Mouse (Mus musculus) intestine, embryonic 15.5 days (tissue): ENCODE results near the gene Olfr370. TPM values are rescaled to one million over a fixed set of nuclear protein-coding genes. Genes with fewer than 3 reads are reported as not detected.
"Not testable (repeated sequence)": the region's sequence is repeated elsewhere in the genome, so short reads cannot be mapped to it uniquely, and the experiment has no call there.

Source experiments
- ATAC-seq: fragments of 200-750 bp; cut with Nextera tagmentation; 2 replicates; pipeline ENCODE4 v1.8.0; 2017; ENCODE audit warnings: moderate TSS enrichment, moderate library complexity
- H3K27ac ChIP-seq: fragments of 300-500 bp; sonication (generic); 2 replicates; pipeline ENCODE4 v1.5.1; 2015; ENCODE audit warnings: mild to moderate bottlenecking, inconsistent platforms
- H3K27me3 ChIP-seq: fragments of 300-500 bp; sonication (generic); replicated peaks from 2 replicates; pipeline ENCODE4 v1.6.1; 2015; ENCODE audit warnings: inconsistent platforms
- H3K36me3 ChIP-seq: fragments of 300-500 bp; sonication (generic); 2 replicates; pipeline ENCODE4 v1.6.1; 2015; ENCODE audit warnings: inconsistent platforms
- H3K4me1 ChIP-seq: fragments of 300-500 bp; sonication (generic); replicated peaks from 2 replicates; pipeline ENCODE4 v1.6.1; 2015; ENCODE audit warnings: inconsistent platforms
- H3K4me2 ChIP-seq: fragments of 300-500 bp; sonication (generic); replicated peaks from 2 replicates; pipeline ENCODE4 v1.6.1; 2015; ENCODE audit warnings: mild to moderate bottlenecking, inconsistent platforms
- H3K4me3 ChIP-seq: fragments of 300-500 bp; sonication (generic); replicated peaks from 2 replicates; pipeline ENCODE4 v1.5.1; 2015; ENCODE audit warnings: inconsistent platforms
- H3K9ac ChIP-seq: fragments of 300-500 bp; sonication (generic); 2 replicates; pipeline ENCODE4 v1.6.1; 2015; ENCODE audit warnings: inconsistent platforms
- H3K9me3 ChIP-seq: fragments of 300-500 bp; sonication (generic); 2 replicates; pipeline ENCODE4 v1.6.1; 2016; ENCODE audit warnings: inconsistent platforms
- WGBS: fragments of 180-500 bp; shearing (Covaris S2); methylation state at CpG from one replicate; pipeline ENCODE4 v1.1.7; 2015; 5-methylcytosine and 5-hydroxymethylcytosine counted together
- polyA plus RNA-seq: library from polyadenylated mRNA; unstranded; fragments of >200 nt; fragmentation: Nextera tagmentation; extraction: Ambion mirVana; gene quantifications from 2 replicates; pipeline ENCODE4 v1.2.1, GENCODE M21; 2015

The Olfr370 gene
- polyA plus RNA-seq, 1 experiment from 2014 or later, result not detected

GRCm38 (mm10) chr8:83568755-83569154, 33.2 kb downstream of the Olfr370 start:
- no peak for ATAC-seq
- Histone ChIP-seq H3K4me2 (no peak overlapping the region), H3K36me3 (peaks cover 26% of the 10 kb centered on the region), H3K9me3 (no peaks in the 10 kb centered on the region), H3K4me1 (peaks cover 15% of the 10 kb centered on the region), H3K27ac (no peak overlapping the region), H3K27me3 (no peaks in the 10 kb centered on the region), H3K4me3 (no peak overlapping the region), H3K9ac (no peak overlapping the region)
- 79% methylated on average over 5 of the region's 5 CpGs for WGBS

GRCm38 (mm10) chr8:83569165-83569564, 33.6 kb downstream of the Olfr370 start:
- no peaks in the 10 kb centered on the region for H3K9me3 ChIP-seq
- WGBS, result 75% methylated on average over 4 of the region's 4 CpGs
- no peak for ATAC-seq
- peaks cover 26% of the 10 kb centered on the region for H3K36me3 ChIP-seq
- peaks cover 15% of the 10 kb centered on the region for H3K4me1 ChIP-seq
- H3K27ac ChIP-seq, result no peak overlapping the region
- H3K4me2 ChIP-seq, result no peak overlapping the region
- H3K9ac ChIP-seq, result no peak overlapping the region
- no peaks in the 10 kb centered on the region for H3K27me3 ChIP-seq
- no peak overlapping the region for H3K4me3 ChIP-seq

- WGBS, result 80% methylated on average over 14 of the region's 15 CpGs
These were observed 34.9 kb downstream of the Olfr370 start for GRCm38 (mm10) chr8:83570272-83571000.

GRCm38 (mm10) chr8:83571001-83571340, 35.4 kb downstream of the Olfr370 start:
- H3K27ac ChIP-seq, H3K9me3 ChIP-seq, ATAC-seq, H3K4me2 ChIP-seq, H3K4me3 ChIP-seq, H3K27me3 ChIP-seq, H3K9ac ChIP-seq: not testable (repeated sequence)
- 92% methylated on average over 3 of the region's 7 CpGs for WGBS
- H3K4me1 ChIP-seq, result peaks cover 16% of the 10 kb centered on the region
- peaks cover 26% of the 10 kb centered on the region for H3K36me3 ChIP-seq

More at GRCm38 (mm10) chr8:83570272-83571000, 34.9 kb downstream of the Olfr370 start:
- peaks cover 26% of the 10 kb centered on the region for H3K36me3 ChIP-seq
- H3K9ac ChIP-seq, result no peak overlapping the region
- H3K27ac ChIP-seq, result no peak overlapping the region
- H3K4me2 ChIP-seq, result no peak overlapping the region
- no peak for ATAC-seq
- no peaks in the 10 kb centered on the region for H3K9me3 ChIP-seq
- H3K4me3 ChIP-seq, result no peak overlapping the region
- H3K27me3 ChIP-seq, result no peaks in the 10 kb centered on the region
- H3K4me1 ChIP-seq, result peaks cover 15% of the 10 kb centered on the region

- peaks cover 26% of the 10 kb centered on the region for H3K36me3 ChIP-seq
- H3K4me1 ChIP-seq, result peaks cover 22% of the 10 kb centered on the region
- WGBS, result 95% methylated on average over 10 of the region's 10 CpGs
- no peak overlapping the region for H3K9ac ChIP-seq
- no peaks in the 10 kb centered on the region for H3K9me3 ChIP-seq
- H3K4me2 ChIP-seq, result no peak overlapping the region
- no peak for ATAC-seq
- H3K4me3 ChIP-seq, result no peak overlapping the region
- H3K27ac ChIP-seq, result no peak overlapping the region
- H3K27me3 ChIP-seq, result no peaks in the 10 kb centered on the region
These were observed 36.2 kb downstream of the Olfr370 start for GRCm38 (mm10) chr8:83571791-83572190.

GRCm38 (mm10) chr8:83572246-83572812, 36.7 kb downstream of the Olfr370 start:
- H3K27me3 ChIP-seq, result no peaks in the 10 kb centered on the region
- no peak overlapping the region for H3K4me3 ChIP-seq
- H3K36me3 ChIP-seq, result peaks cover 26% of the 10 kb centered on the region
- no peak overlapping the region for H3K27ac ChIP-seq
- no peaks in the 10 kb centered on the region for H3K9me3 ChIP-seq
- H3K4me2 ChIP-seq, result no peak overlapping the region
- no peak for ATAC-seq
- 88% methylated on average over 5 of the region's 5 CpGs for WGBS
- peaks cover 26% of the 10 kb centered on the region for H3K4me1 ChIP-seq
- no peak overlapping the region for H3K9ac ChIP-seq

GRCm38 (mm10) chr8:83573140-83573875, 37.7 kb downstream of the Olfr370 start:
- Histone ChIP-seq H3K27me3 (no peaks in the 10 kb centered on the region), H3K4me3 (no peak overlapping the region), H3K9me3 (no peaks in the 10 kb centered on the region), H3K4me2 (no peak overlapping the region), H3K9ac (no peak overlapping the region), H3K27ac (no peak overlapping the region), H3K36me3 (peaks cover 26% of the 10 kb centered on the region), H3K4me1 (peaks cover 24% of the 10 kb centered on the region)
- 79% methylated on average over 18 of the region's 18 CpGs for WGBS
- no peak for ATAC-seq

GRCm38 (mm10) chr8:83574631-83575315, 39.2 kb downstream of the Olfr370 start:
- ATAC-seq, result no peak
- Histone ChIP-seq H3K4me3 (no peak overlapping the region), H3K27me3 (no peaks in the 10 kb centered on the region), H3K4me1 (peaks cover 35% of the 10 kb centered on the region), H3K9me3 (no peaks in the 10 kb centered on the region), H3K36me3 (peaks cover 26% of the 10 kb centered on the region), H3K27ac (no peak overlapping the region), H3K4me2 (no peak overlapping the region), H3K9ac (no peak overlapping the region)
- WGBS, result 81% methylated on average over 15 of the region's 15 CpGs

GRCm38 (mm10) chr8:83575561-83576515, 40.3 kb downstream of the Olfr370 start:
- no peak for ATAC-seq
- Histone ChIP-seq H3K36me3 (peaks cover 22% of the 10 kb centered on the region), H3K4me1 (peaks cover 35% of the 10 kb centered on the region), H3K27me3 (no peaks in the 10 kb centered on the region), H3K9me3 (no peaks in the 10 kb centered on the region), H3K4me3 (no peak overlapping the region), H3K27ac (peak overlapping the region; percentile 32; the same call in 1 of the 2 replicates), H3K9ac (0 out of 2 replicates have a peak overlapping the region, but pooled peaks have one; percentile 32), H3K4me2 (0 out of 2 replicates have a peak overlapping the region, but pooled peaks have one; percentile 6)
- 58% methylated on average over 17 of the region's 17 CpGs for WGBS

GRCm38 (mm10) chr8:83576516-83576895, 40.9 kb downstream of the Olfr370 start:
- Histone ChIP-seq H3K9ac (no peak overlapping the region), H3K4me2 (0 out of 2 replicates have a peak overlapping the region, but pooled peaks have one; percentile 6), H3K27ac (0 out of 2 replicates have a peak overlapping the region, but pooled peaks have one; percentile 13), H3K27me3 (no peaks in the 10 kb centered on the region), H3K4me3 (no peak overlapping the region), H3K4me1 (peaks cover 35% of the 10 kb centered on the region), H3K36me3 (peaks cover 17% of the 10 kb centered on the region), H3K9me3 (no peaks in the 10 kb centered on the region)
- 34% methylated on average over 4 of the region's 4 CpGs for WGBS
- no peak for ATAC-seq

GRCm38 (mm10) chr8:83576921-83577320, 41.3 kb downstream of the Olfr370 start:
- Histone ChIP-seq H3K4me2 (no peak overlapping the region), H3K27me3 (no peaks in the 10 kb centered on the region), H3K4me3 (no peak overlapping the region), H3K27ac (0 out of 2 replicates have a peak overlapping the region, but pooled peaks have one; percentile 13), H3K36me3 (peaks cover 13% of the 10 kb centered on the region), H3K9ac (no peak overlapping the region), H3K9me3 (no peaks in the 10 kb centered on the region), H3K4me1 (peaks cover 35% of the 10 kb centered on the region)
- ATAC-seq, result peak; percentile 2; the same call in 1 of the 2 replicates
- WGBS, result 69% methylated on average over 4 of the region's 4 CpGs
